Mouse (Mus musculus) hindbrain, embryonic 13.5 days (tissue): ENCODE results near the gene Ros1. TPM values are rescaled to one million over a fixed set of nuclear protein-coding genes. Genes with fewer than 3 reads are reported as not detected.

ENCODE experiments used
- ATAC-seq: fragments of 200-750 bp; cut with Nextera tagmentation; 2 replicates; pipeline ENCODE4 v1.8.0; 2017; ENCODE audit warnings: moderate TSS enrichment; ENCODE audit not compliant: low FRiP score
- H3K27ac ChIP-seq: fragments of 300-500 bp; sonication (generic); 2 replicates; pipeline ENCODE4 v1.5.1; 2015; ENCODE audit warnings: inconsistent platforms, mild to moderate bottlenecking, moderate library complexity
- H3K27me3 ChIP-seq: fragments of 300-500 bp; sonication (generic); 2 replicates; pipeline ENCODE4 v1.6.1; 2015; ENCODE audit warnings: mild to moderate bottlenecking, inconsistent platforms
- H3K36me3 ChIP-seq: fragments of 300-500 bp; sonication (generic); 2 replicates; pipeline ENCODE4 v1.6.1; 2015; ENCODE audit warnings: mild to moderate bottlenecking, inconsistent platforms
- H3K4me1 ChIP-seq: fragments of 300-500 bp; sonication (generic); replicated peaks from 2 replicates; pipeline ENCODE4 v1.6.1; 2015; ENCODE audit warnings: inconsistent platforms
- H3K4me2 ChIP-seq: fragments of 300-500 bp; sonication (generic); 2 replicates; pipeline ENCODE4 v1.6.1; 2015; ENCODE audit warnings: inconsistent platforms, mild to moderate bottlenecking, moderate library complexity
- H3K4me3 ChIP-seq: fragments of 300-500 bp; sonication (generic); 2 replicates; pipeline ENCODE4 v1.5.1; 2015; ENCODE audit warnings: mild to moderate bottlenecking, inconsistent platforms
- H3K9ac ChIP-seq: fragments of 300-500 bp; sonication (generic); 2 replicates; pipeline ENCODE4 v1.6.1; 2015; ENCODE audit warnings: mild to moderate bottlenecking, inconsistent platforms
- H3K9me3 ChIP-seq: fragments of 300-500 bp; sonication (generic); 2 replicates; pipeline ENCODE4 v1.6.1; 2016; ENCODE audit warnings: inconsistent platforms
- WGBS: fragments of 180-500 bp; shearing (Covaris S2); methylation state at CpG from one replicate; pipeline ENCODE4 v1.1.7; 2015; 5-methylcytosine and 5-hydroxymethylcytosine counted together
- polyA plus RNA-seq: library from polyadenylated mRNA; unstranded; fragments of >200 nt; fragmentation: Nextera tagmentation; extraction: Ambion mirVana; gene quantifications from 2 replicates; pipeline ENCODE4 v1.2.1, GENCODE M21; 2015

The Ros1 gene
- polyA plus RNA-seq, 1 experiment from 2014 or later, result not detected

DNA sequence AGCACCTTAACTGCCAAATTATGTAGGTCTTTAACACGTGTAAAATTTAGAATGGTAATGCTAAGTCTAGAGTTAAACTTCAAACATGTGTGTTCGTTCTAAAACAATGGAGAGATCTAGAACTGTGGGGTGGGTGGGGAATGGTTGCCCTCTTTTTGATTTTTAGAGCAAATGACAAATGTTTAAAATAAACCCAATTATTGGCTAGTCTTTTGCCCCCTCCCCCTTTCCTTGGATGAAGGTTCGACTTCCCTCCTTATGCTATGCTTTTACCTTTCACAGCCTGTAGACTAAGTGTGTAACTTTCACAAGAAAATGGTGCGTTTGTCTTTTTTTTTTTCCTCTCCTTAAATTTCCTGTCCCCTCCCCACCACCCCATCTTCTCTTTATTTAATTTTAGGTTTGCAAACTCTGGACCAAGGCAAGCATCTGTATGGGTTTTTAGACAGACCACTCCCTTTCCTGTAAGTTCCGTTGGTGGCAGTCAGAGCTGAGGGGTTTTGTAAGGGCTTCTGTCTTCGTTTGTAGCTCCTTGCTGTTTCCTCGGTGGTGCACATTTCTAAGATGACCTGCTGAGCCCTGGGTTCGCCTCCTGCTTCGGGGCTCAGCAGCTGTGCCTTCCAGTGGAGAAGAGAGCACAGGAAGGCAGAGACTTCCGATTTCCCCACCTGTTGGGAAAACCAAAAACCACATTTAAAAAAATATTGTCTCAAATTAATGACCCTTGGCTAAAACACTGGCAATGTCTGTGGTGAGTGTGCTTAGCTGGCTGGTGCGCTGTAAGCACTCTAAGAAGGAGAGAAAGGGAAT, 166.3 kb downstream of the Ros1 start:
- H3K27ac ChIP-seq, result no peak overlapping the region
- H3K4me2 ChIP-seq, result no peak overlapping the region
- WGBS, result 3% methylated on average over 11 of the region's 11 CpGs
- peaks cover 87% of the 10 kb centered on the region for H3K27me3 ChIP-seq
- H3K36me3 ChIP-seq, result no peaks in the 10 kb centered on the region
- no peak overlapping the region for H3K9ac ChIP-seq
- no peak for ATAC-seq
- H3K9me3 ChIP-seq, result no peaks in the 10 kb centered on the region
- H3K4me3 ChIP-seq, result no peak overlapping the region
- H3K4me1 ChIP-seq, result peaks cover 11% of the 10 kb centered on the region

GRCm38 (mm10) chr10:52027161-52028035, 167.6 kb downstream of the Ros1 start:
- Histone ChIP-seq H3K4me1 (peaks cover 21% of the 10 kb centered on the region), H3K4me2 (peak overlapping the region; percentile 89), H3K36me3 (no peaks in the 10 kb centered on the region), H3K9ac (peak overlapping the region; percentile 65), H3K4me3 (peak overlapping the region; percentile 50), H3K27me3 (peaks cover 100% of the 10 kb centered on the region), H3K27ac (no peak overlapping the region), H3K9me3 (no peaks in the 10 kb centered on the region)
- ATAC-seq, result peak; percentile 67
- WGBS, result under 1% methylated on average over 65 of the region's 68 CpGs

- no peak for ATAC-seq
- Histone ChIP-seq H3K27ac (no peak overlapping the region), H3K27me3 (peaks cover 100% of the 10 kb centered on the region), H3K4me3 (no peak overlapping the region), H3K4me2 (no peak overlapping the region), H3K9me3 (no peaks in the 10 kb centered on the region), H3K36me3 (no peaks in the 10 kb centered on the region), H3K4me1 (peaks cover 29% of the 10 kb centered on the region), H3K9ac (no peak overlapping the region)
- 7% methylated on average over 7 of the region's 7 CpGs for WGBS
Measured at GRCm38 (mm10) chr10:52025821-52026220, 169.2 kb downstream of the Ros1 start.

GRCm38 (mm10) chr10:52025291-52025690, 169.8 kb downstream of the Ros1 start:
- no peak overlapping the region for H3K27ac ChIP-seq
- no peak for ATAC-seq
- no peak overlapping the region for H3K9ac ChIP-seq
- WGBS, result 0% methylated on average over 1 of the region's 1 CpGs
- no peak overlapping the region for H3K4me3 ChIP-seq
- peaks cover 100% of the 10 kb centered on the region for H3K27me3 ChIP-seq
- H3K4me1 ChIP-seq, result peaks cover 29% of the 10 kb centered on the region
- H3K9me3 ChIP-seq, result no peaks in the 10 kb centered on the region
- no peaks in the 10 kb centered on the region for H3K36me3 ChIP-seq
- no peak overlapping the region for H3K4me2 ChIP-seq

GRCm38 (mm10) chr10:52024053-52024410, 171.0 kb downstream of the Ros1 start:
- Histone ChIP-seq H3K4me1 (peaks cover 29% of the 10 kb centered on the region), H3K9ac (no peak overlapping the region), H3K9me3 (no peaks in the 10 kb centered on the region), H3K4me3 (no peak overlapping the region), H3K4me2 (no peak overlapping the region), H3K27me3 (peaks cover 98% of the 10 kb centered on the region), H3K36me3 (no peaks in the 10 kb centered on the region), H3K27ac (no peak overlapping the region)
- no peak for ATAC-seq
- WGBS, result 8% methylated on average over 2 of the region's 2 CpGs

GRCm38 (mm10) chr10:52023213-52024052, 171.6 kb downstream of the Ros1 start:
- WGBS, result 2% methylated on average over 17 of the region's 17 CpGs
- H3K9ac ChIP-seq, result no peak overlapping the region
- H3K36me3 ChIP-seq, result no peaks in the 10 kb centered on the region
- peaks cover 97% of the 10 kb centered on the region for H3K27me3 ChIP-seq
- H3K4me3 ChIP-seq, result peak overlapping the region; percentile 47
- H3K4me1 ChIP-seq, result peaks cover 29% of the 10 kb centered on the region
- H3K27ac ChIP-seq, result no peak overlapping the region
- peak overlapping the region; percentile 79 for H3K4me2 ChIP-seq
- no peak for ATAC-seq
- H3K9me3 ChIP-seq, result no peaks in the 10 kb centered on the region

GRCm38 (mm10) chr10:52022413-52023212, 172.4 kb downstream of the Ros1 start, which contains the start of gene Vgll2:
Gene Vgll2 (plus strand): TSS chr10:52022502.
- peak; percentile 87 for ATAC-seq
- Histone ChIP-seq H3K27me3 (peaks cover 91% of the 10 kb centered on the region), H3K4me1 (peaks cover 24% of the 10 kb centered on the region), H3K4me3 (peak within 1 kb of the TSS; percentile 47), H3K4me2 (peak within 1 kb of the TSS; percentile 79), H3K27ac (no peak within 1 kb of the TSS), H3K9ac (peak within 1 kb of the TSS; percentile 62), H3K9me3 (no peaks in the 10 kb centered on the region), H3K36me3 (no peaks in the 10 kb centered on the region)
- under 1% methylated on average over 50 of the region's 60 CpGs for WGBS

DNA sequence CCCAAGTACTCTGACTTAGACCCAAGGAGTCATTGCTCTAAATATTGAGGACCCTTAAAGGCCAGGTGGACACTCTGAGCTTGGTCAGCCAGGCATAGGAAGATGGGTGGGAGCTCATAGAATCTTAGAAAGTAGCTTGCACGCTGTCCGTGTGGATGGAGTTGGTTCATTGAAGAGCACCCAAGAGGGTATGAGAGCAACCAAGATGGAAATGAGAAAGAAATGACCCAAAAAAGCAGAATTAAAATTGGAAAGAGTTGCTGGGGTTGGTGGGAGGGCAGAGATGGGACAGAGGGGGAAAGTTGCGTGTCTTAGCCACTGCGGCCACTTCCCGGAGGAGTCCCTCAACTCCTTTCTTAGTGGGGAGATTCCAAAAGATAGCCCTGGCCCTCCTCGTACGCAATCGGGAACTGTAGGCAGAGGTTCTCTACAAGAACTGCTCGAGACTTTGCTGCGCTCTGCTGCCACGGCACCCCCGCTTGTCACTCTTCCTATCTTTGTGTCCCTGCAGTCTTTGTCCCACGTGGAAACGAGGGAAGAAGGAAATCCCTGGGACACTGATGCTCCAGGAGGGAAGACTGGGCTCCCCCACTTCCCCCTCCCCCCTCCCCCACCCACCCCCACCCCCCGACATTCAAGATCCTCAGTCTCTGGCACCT, 173.2 kb downstream of the Ros1 start:
- Histone ChIP-seq H3K9ac (peak overlapping the region; percentile 62; the same call in 1 of the 2 replicates), H3K9me3 (no peaks in the 10 kb centered on the region), H3K4me1 (peaks cover 18% of the 10 kb centered on the region), H3K4me3 (peak overlapping the region; percentile 47), H3K27ac (no peak overlapping the region), H3K36me3 (no peaks in the 10 kb centered on the region), H3K27me3 (peaks cover 83% of the 10 kb centered on the region), H3K4me2 (peak overlapping the region; percentile 79)
- WGBS, result 0% methylated on average over 14 of the region's 15 CpGs
- ATAC-seq, result peak; percentile 71

DNA sequence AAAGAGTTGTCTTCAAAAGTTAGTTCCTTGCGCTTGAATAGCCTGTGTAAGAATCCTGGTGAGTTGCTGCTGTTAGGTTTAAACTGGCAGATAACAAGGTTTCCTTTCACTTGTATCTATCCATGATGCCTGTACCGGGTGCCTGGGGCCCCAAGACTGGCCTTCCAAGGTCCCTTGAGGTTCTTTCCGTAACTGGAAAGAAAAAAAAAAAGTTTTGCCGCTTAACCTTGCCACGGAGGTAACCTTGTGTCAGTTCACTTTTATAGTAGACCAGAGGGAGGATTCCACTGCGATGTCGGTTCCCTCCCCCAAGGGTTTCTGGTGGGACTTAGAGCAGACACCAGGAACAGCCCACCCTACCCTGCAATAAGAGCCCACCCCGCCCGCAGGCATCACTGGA, 173.8 kb downstream of the Ros1 start:
- WGBS, result 1% methylated on average over 9 of the region's 9 CpGs
- Histone ChIP-seq H3K9me3 (no peaks in the 10 kb centered on the region), H3K4me2 (peak overlapping the region; percentile 79; the same call in 1 of the 2 replicates), H3K4me1 (peaks cover 18% of the 10 kb centered on the region), H3K27ac (no peak overlapping the region), H3K9ac (no peak overlapping the region), H3K4me3 (0 out of 2 replicates have a peak overlapping the region, but pooled peaks have one; percentile 47), H3K36me3 (no peaks in the 10 kb centered on the region), H3K27me3 (peaks cover 77% of the 10 kb centered on the region)
- ATAC-seq, result no peak

- WGBS, result 57% methylated on average over 1 of the region's 1 CpGs
- H3K9ac ChIP-seq, result no peak overlapping the region
- no peaks in the 10 kb centered on the region for H3K36me3 ChIP-seq
- H3K4me3 ChIP-seq, result no peak overlapping the region
- peaks cover 49% of the 10 kb centered on the region for H3K27me3 ChIP-seq
- no peak for ATAC-seq
- H3K4me1 ChIP-seq, result peaks cover 18% of the 10 kb centered on the region
- no peaks in the 10 kb centered on the region for H3K9me3 ChIP-seq
- no peak overlapping the region for H3K4me2 ChIP-seq
- no peak overlapping the region for H3K27ac ChIP-seq
Measured at GRCm38 (mm10) chr10:52018471-52018870, 176.6 kb downstream of the Ros1 start.
